Mouse (Mus musculus): ENCODE measurements around the gene Aggf1. TPM values are rescaled to one million over a fixed set of nuclear protein-coding genes. Genes with fewer than 3 reads are reported as not detected.
"Not testable (repeated sequence)": the region's sequence is repeated elsewhere in the genome, so short reads cannot be mapped to it uniquely, and the experiment has no call there.

Aggf1 gene
- polyA plus RNA-seq, 1 experiment from 2014 or later = 30.2 TPM

DNA sequence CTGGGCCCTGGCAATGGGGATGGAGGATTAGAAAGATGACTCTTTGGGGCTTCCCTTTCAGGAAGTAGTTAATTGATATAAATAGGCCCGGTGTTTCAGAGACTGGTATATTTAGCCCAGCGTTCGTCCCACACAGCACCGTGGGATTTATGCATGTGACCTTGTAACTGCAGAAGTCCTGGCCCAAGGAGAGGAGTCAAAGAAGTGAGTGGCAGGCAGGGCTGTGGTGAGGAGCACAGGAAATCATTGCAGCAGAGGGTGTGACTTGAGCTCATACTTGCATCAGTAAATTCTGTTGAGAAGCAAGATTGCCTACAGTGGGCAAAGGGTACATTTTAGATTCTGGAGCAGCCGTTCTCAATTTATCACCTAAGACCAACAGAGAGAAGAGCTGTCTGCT lies 7.3 kb upstream of the Aggf1 start:
- Histone ChIP-seq H3K9me3 (ENCODE audit: control insufficient read depth, low read length) (no peaks in the 10 kb centered on the region), H3K9ac (ENCODE audit: low read depth, low read length) (no peak overlapping the region), H3K27me3 (replicated peaks; ENCODE audit: control insufficient read depth, insufficient read depth, low read length) (no peaks in the 10 kb centered on the region), H3K4me2 (ENCODE audit: low read depth, low read length) (no peak overlapping the region), H3K36me3 (ENCODE audit: control insufficient read depth, insufficient read depth, low read length) (no peaks in the 10 kb centered on the region), H3K27ac (replicated peaks; ENCODE audit: low read depth, low read length) (no peak overlapping the region), H3K4me1 (ENCODE audit: control insufficient read depth, insufficient read depth, low read length) (no peaks in the 10 kb centered on the region), H3K4me3 (ENCODE audit: low read depth, low read length) (no peak overlapping the region)
- ATAC-seq (ENCODE audit: low read depth) = no peak
- 56% methylated on average over 5 of the region's 5 CpGs for WGBS
- DNase-seq (ENCODE audit: low spot score) = no peak

GRCm38 (mm10) chr13:95378696-95379095 lies 3.5 kb upstream of the Aggf1 start:
- Histone ChIP-seq H3K4me1 (ENCODE audit: control insufficient read depth, insufficient read depth, low read length) (peaks cover 7% of the 10 kb centered on the region), H3K36me3 (ENCODE audit: control insufficient read depth, insufficient read depth, low read length) (no peaks in the 10 kb centered on the region), H3K9me3 (ENCODE audit: control insufficient read depth, low read length) (no peaks in the 10 kb centered on the region), H3K27me3 (replicated peaks; ENCODE audit: control insufficient read depth, insufficient read depth, low read length) (no peaks in the 10 kb centered on the region), H3K4me2 (ENCODE audit: low read depth, low read length) (no peak overlapping the region), H3K9ac (ENCODE audit: low read depth, low read length) (no peak overlapping the region), H3K4me3 (ENCODE audit: low read depth, low read length) (no peak overlapping the region), H3K27ac (replicated peaks; ENCODE audit: low read depth, low read length) (no peak overlapping the region)
- DNase-seq (ENCODE audit: low spot score) = no peak
- no peak for ATAC-seq (ENCODE audit: low read depth)
- 88% methylated on average over 3 of the region's 3 CpGs for WGBS

GRCm38 (mm10) chr13:95376689-95377289 lies 1.6 kb upstream of the Aggf1 start:
- not testable (repeated sequence) for H3K27me3 ChIP-seq (replicated peaks; ENCODE audit: control insufficient read depth, insufficient read depth, low read length); H3K9ac ChIP-seq (ENCODE audit: low read depth, low read length); H3K4me3 ChIP-seq (ENCODE audit: low read depth, low read length); H3K4me2 ChIP-seq (ENCODE audit: low read depth, low read length); H3K9me3 ChIP-seq (ENCODE audit: control insufficient read depth, low read length); DNase-seq (ENCODE audit: low spot score); H3K36me3 ChIP-seq (ENCODE audit: control insufficient read depth, insufficient read depth, low read length); ATAC-seq (ENCODE audit: low read depth); H3K27ac ChIP-seq (replicated peaks; ENCODE audit: low read depth, low read length)
- H3K4me1 ChIP-seq (ENCODE audit: control insufficient read depth, insufficient read depth, low read length) = peaks cover 11% of the 10 kb centered on the region
- WGBS = 94% methylated on average over 9 of the region's 11 CpGs

DNA sequence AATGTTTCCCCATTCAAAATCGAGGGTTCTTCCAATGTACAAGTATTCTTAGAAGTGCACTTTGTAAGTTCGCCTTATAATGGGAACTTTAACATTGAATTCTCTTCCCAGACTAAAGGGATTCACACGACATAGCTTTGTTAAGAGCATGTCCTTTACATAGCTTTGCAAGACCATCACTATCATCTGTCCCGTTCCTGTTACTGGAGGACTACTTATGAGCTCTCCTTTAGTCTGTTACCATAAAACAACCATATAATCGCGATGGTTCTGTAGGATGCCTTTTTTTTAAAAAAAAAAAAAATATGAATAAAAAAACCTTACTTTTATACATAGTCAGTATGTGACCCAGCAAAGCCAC lies 382 bp upstream of the Aggf1 start:
- ATAC-seq (ENCODE audit: low read depth) = peak; percentile 34; the same call in 1 of the 2 replicates
- DNase-seq (ENCODE audit: low spot score) = no peak
- peak overlapping the region; percentile 91 for H3K9ac ChIP-seq (ENCODE audit: low read depth, low read length)
- H3K36me3 ChIP-seq (ENCODE audit: control insufficient read depth, insufficient read depth, low read length) = peaks cover 6% of the 10 kb centered on the region; the same call in 1 of the 2 replicates
- WGBS = 27% methylated on average over 6 of the region's 6 CpGs
- H3K27ac ChIP-seq (replicated peaks; ENCODE audit: low read depth, low read length) = peak overlapping the region; percentile 79
- no peaks in the 10 kb centered on the region for H3K27me3 ChIP-seq (replicated peaks; ENCODE audit: control insufficient read depth, insufficient read depth, low read length)
- peaks cover 11% of the 10 kb centered on the region for H3K4me1 ChIP-seq (ENCODE audit: control insufficient read depth, insufficient read depth, low read length)
- peak overlapping the region; percentile 97 for H3K4me3 ChIP-seq (ENCODE audit: low read depth, low read length)
- peak overlapping the region; percentile 86 for H3K4me2 ChIP-seq (ENCODE audit: low read depth, low read length)
- no peaks in the 10 kb centered on the region for H3K9me3 ChIP-seq (ENCODE audit: control insufficient read depth, low read length)

- Histone ChIP-seq H3K27ac (replicated peaks; ENCODE audit: low read depth, low read length) (no peak overlapping the region), H3K9me3 (ENCODE audit: control insufficient read depth, low read length) (no peaks in the 10 kb centered on the region), H3K4me3 (ENCODE audit: low read depth, low read length) (no peak overlapping the region), H3K4me2 (ENCODE audit: low read depth, low read length) (no peak overlapping the region), H3K27me3 (replicated peaks; ENCODE audit: control insufficient read depth, insufficient read depth, low read length) (no peaks in the 10 kb centered on the region), H3K4me1 (ENCODE audit: control insufficient read depth, insufficient read depth, low read length) (no peaks in the 10 kb centered on the region), H3K36me3 (ENCODE audit: control insufficient read depth, insufficient read depth, low read length) (peaks cover 85% of the 10 kb centered on the region), H3K9ac (ENCODE audit: low read depth, low read length) (no peak overlapping the region)
- WGBS = 91% methylated on average over 8 of the region's 8 CpGs
- DNase-seq (ENCODE audit: low spot score) (no peak), ATAC-seq (ENCODE audit: low read depth) (no peak)
Observed at GRCm38 (mm10) chr13:95366356-95366755, 8.8 kb downstream of the Aggf1 start.

GRCm38 (mm10) chr13:95363440-95363839 lies 11.7 kb downstream of the Aggf1 start:
- Histone ChIP-seq H3K27ac (replicated peaks; ENCODE audit: low read depth, low read length) (no peak overlapping the region), H3K4me1 (ENCODE audit: control insufficient read depth, insufficient read depth, low read length) (no peaks in the 10 kb centered on the region), H3K4me3 (ENCODE audit: low read depth, low read length) (no peak overlapping the region), H3K36me3 (ENCODE audit: control insufficient read depth, insufficient read depth, low read length) (peaks cover 84% of the 10 kb centered on the region), H3K9ac (ENCODE audit: low read depth, low read length) (no peak overlapping the region), H3K9me3 (ENCODE audit: control insufficient read depth, low read length) (no peaks in the 10 kb centered on the region), H3K4me2 (ENCODE audit: low read depth, low read length) (no peak overlapping the region), H3K27me3 (replicated peaks; ENCODE audit: control insufficient read depth, insufficient read depth, low read length) (no peaks in the 10 kb centered on the region)
- DNase-seq (ENCODE audit: low spot score) (no peak), ATAC-seq (ENCODE audit: low read depth) (0 out of 2 replicates have a peak, but pooled peaks have one; percentile 12)
- 90% methylated on average over 4 of the region's 4 CpGs for WGBS

GRCm38 (mm10) chr13:95358223-95358622 lies 16.9 kb downstream of the Aggf1 start:
- ATAC-seq (ENCODE audit: low read depth) = no peak
- Histone ChIP-seq H3K4me3 (ENCODE audit: low read depth, low read length) (no peak overlapping the region), H3K36me3 (ENCODE audit: control insufficient read depth, insufficient read depth, low read length) (peaks cover 93% of the 10 kb centered on the region), H3K4me2 (ENCODE audit: low read depth, low read length) (no peak overlapping the region), H3K9me3 (ENCODE audit: control insufficient read depth, low read length) (no peaks in the 10 kb centered on the region), H3K27me3 (replicated peaks; ENCODE audit: control insufficient read depth, insufficient read depth, low read length) (no peaks in the 10 kb centered on the region), H3K4me1 (ENCODE audit: control insufficient read depth, insufficient read depth, low read length) (no peaks in the 10 kb centered on the region), H3K9ac (ENCODE audit: low read depth, low read length) (no peak overlapping the region), H3K27ac (replicated peaks; ENCODE audit: low read depth, low read length) (no peak overlapping the region)
- no peak for DNase-seq (ENCODE audit: low spot score)
- 88% methylated on average over 2 of the region's 2 CpGs for WGBS

DNA sequence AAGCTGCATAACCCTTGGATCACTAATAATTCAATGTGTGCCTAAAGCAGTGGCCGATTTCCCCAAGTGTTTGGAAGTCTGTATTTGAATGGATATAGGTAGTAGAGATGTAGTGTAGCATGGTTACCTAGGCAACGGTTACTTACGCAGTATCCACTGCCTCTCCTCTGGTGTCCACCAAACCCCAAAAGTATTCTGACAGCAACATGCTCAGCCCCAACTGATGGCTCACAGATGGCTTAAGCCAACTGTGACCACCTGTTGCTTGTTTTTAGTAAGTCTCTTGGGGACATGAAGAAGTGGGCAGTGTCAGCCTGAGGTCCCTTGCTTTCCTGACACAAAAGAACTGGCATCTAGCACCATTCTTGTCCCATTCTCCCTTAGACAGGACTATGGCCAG lies 26.7 kb downstream of the Aggf1 start:
- 84% methylated on average over 3 of the region's 3 CpGs for WGBS
- H3K27me3 ChIP-seq (replicated peaks; ENCODE audit: control insufficient read depth, insufficient read depth, low read length) = no peaks in the 10 kb centered on the region
- H3K9me3 ChIP-seq (ENCODE audit: control insufficient read depth, low read length) = no peaks in the 10 kb centered on the region
- H3K36me3 ChIP-seq (ENCODE audit: control insufficient read depth, insufficient read depth, low read length) = peaks cover 36% of the 10 kb centered on the region
- ATAC-seq (ENCODE audit: low read depth) (no peak), DNase-seq (ENCODE audit: low spot score) (no peak)
- no peak overlapping the region for H3K27ac ChIP-seq (replicated peaks; ENCODE audit: low read depth, low read length)
- no peak overlapping the region for H3K9ac ChIP-seq (ENCODE audit: low read depth, low read length)
- no peaks in the 10 kb centered on the region for H3K4me1 ChIP-seq (ENCODE audit: control insufficient read depth, insufficient read depth, low read length)
- no peak overlapping the region for H3K4me3 ChIP-seq (ENCODE audit: low read depth, low read length)
- no peak overlapping the region for H3K4me2 ChIP-seq (ENCODE audit: low read depth, low read length)

GRCm38 (mm10) chr13:95347018-95347696 lies 28.0 kb downstream of the Aggf1 start:
- WGBS = 31% methylated on average over 8 of the region's 8 CpGs
- Histone ChIP-seq H3K4me2 (ENCODE audit: low read depth, low read length) (no peak overlapping the region), H3K27ac (replicated peaks; ENCODE audit: low read depth, low read length) (no peak overlapping the region), H3K27me3 (replicated peaks; ENCODE audit: control insufficient read depth, insufficient read depth, low read length) (no peaks in the 10 kb centered on the region), H3K9me3 (ENCODE audit: control insufficient read depth, low read length) (no peaks in the 10 kb centered on the region), H3K4me1 (ENCODE audit: control insufficient read depth, insufficient read depth, low read length) (no peaks in the 10 kb centered on the region), H3K9ac (ENCODE audit: low read depth, low read length) (no peak overlapping the region), H3K4me3 (ENCODE audit: low read depth, low read length) (no peak overlapping the region), H3K36me3 (ENCODE audit: control insufficient read depth, insufficient read depth, low read length) (peaks cover 24% of the 10 kb centered on the region)
- DNase-seq (ENCODE audit: low spot score) (peak; percentile 87), ATAC-seq (ENCODE audit: low read depth) (peak; percentile 48; the same call in 1 of the 2 replicates)
